Mouse (Mus musculus): Measurements from ENCODE around the gene Hormad1.
"Not testable (repeated sequence)": the region's sequence is repeated elsewhere in the genome, so short reads cannot be mapped to it uniquely, and the experiment has no call there.

- TF ChIP-seq CTCF (IDR thresholded peaks at IDR 0.05; ENCODE audit: low read depth, low read length); GATA1 (IDR thresholded peaks at IDR 0.05; ENCODE audit: borderline replicate concordance, low read length): not testable (repeated sequence)
Measured at GRCm38 (mm10) chr3:95623991-95624515, 64.6 kb downstream of the Hormad1 start.
